Mouse (Mus musculus) megakaryocyte, embryonic 14.5 days (primary cell): ENCODE data around the gene Gimap4.

ENCODE experiments used
- FLI1 ChIP-seq: IDR thresholded peaks from 2 replicates; pipeline ENCODE4 v1.6.1; 2012; ENCODE audit warnings: low read length, inconsistent platforms, mixed read lengths
- GATA1 ChIP-seq: IDR thresholded peaks from 3 replicates; pipeline ENCODE4 v1.6.1; 2012; ENCODE audit warnings: mixed read lengths, low read length, inconsistent platforms, borderline replicate concordance

DNA sequence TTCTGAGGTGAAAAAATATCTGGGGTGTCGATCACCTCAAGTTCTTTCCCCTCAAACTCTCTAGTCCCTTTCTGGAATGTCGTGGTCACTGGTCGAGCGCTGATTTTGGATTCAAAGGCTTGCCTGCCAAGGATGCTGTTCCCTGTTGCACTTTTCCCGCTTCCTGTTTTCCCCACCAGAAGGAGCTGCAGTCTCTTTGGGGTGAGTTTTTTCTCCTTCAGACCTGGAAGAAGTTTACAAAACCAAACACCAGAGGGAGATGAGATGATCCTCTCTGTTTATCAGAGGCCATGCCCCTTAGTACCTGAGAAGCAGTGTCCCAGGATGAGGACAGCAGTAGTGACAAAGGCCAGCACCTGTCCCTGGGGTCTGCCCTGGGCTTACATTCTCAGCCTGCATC is 18.3 kb downstream of the Gimap4 start:
- TF ChIP-seq GATA1 (no peak), FLI1 (no peak)
